Mouse (Mus musculus) myocyte (in vitro differentiated cells): Measurements from ENCODE around the gene Trim39. TPM values are rescaled to one million over a fixed set of nuclear protein-coding genes. Genes with fewer than 3 reads are reported as not detected.
A peak's percentile ranks its signal among the peaks of the same experiment; 100 is the strongest.

Source experiments
- H3K27me3 ChIP-seq: one replicate; pipeline ENCODE4 v1.6.1; 2011; ENCODE audit not compliant: control insufficient read depth, insufficient read depth, insufficient read length
- H3K36me3 ChIP-seq: one replicate; pipeline ENCODE4 v1.6.1; 2011; ENCODE audit not compliant: control insufficient read depth, insufficient read depth
- H3K4me2 ChIP-seq: one replicate; pipeline ENCODE4 v1.6.1; 2011; ENCODE audit warnings: low read depth, control low read depth
- H3K4me3 ChIP-seq: one replicate; pipeline ENCODE4 v1.5.1; 2011; ENCODE audit warnings: mild to moderate bottlenecking, control low read depth, moderate library complexity
- H3K79me2 ChIP-seq: one replicate; pipeline ENCODE4 v1.6.1; 2011; ENCODE audit not compliant: control insufficient read depth, insufficient read depth
- H3ac ChIP-seq: one replicate; pipeline ENCODE4 v1.6.1; 2011; ENCODE audit not compliant: control insufficient read depth, insufficient read length
- CEBPB ChIP-seq: IDR thresholded peaks from 2 replicates; pipeline ENCODE4 v1.6.1; 2011; ENCODE audit warnings: mild to moderate bottlenecking, moderate library complexity; ENCODE audit not compliant: poor library complexity, insufficient read depth, severe bottlenecking
- E2F4 ChIP-seq: IDR thresholded peaks from one replicate; pipeline ENCODE4 v1.6.1; 2011; ENCODE audit warnings: mild to moderate bottlenecking, control low read depth, moderate library complexity; ENCODE audit not compliant: insufficient read depth
- MAX ChIP-seq: IDR thresholded peaks from one replicate; pipeline ENCODE4 v1.6.1; 2011; ENCODE audit warnings: low read depth, mild to moderate bottlenecking, control low read depth
- MYOD1 ChIP-seq, 3 experiments: IDR thresholded peaks; one replicate each; pipeline ENCODE4 v1.6.1; 2011; ENCODE audit warnings: control low read depth in 2 of 3, low read depth in 2 of 3, mild to moderate bottlenecking in 2 of 3, moderate library complexity in 1 of 3; ENCODE audit not compliant: insufficient read length in 2 of 3, control insufficient read depth in 1 of 3
- MYOG ChIP-seq, 3 experiments: IDR thresholded peaks; one replicate each; pipeline ENCODE4 v1.6.1; 2011; ENCODE audit warnings: control low read depth in 2 of 3, low read depth in 2 of 3, mild to moderate bottlenecking in 2 of 3; ENCODE audit not compliant: insufficient read length in 2 of 3, control insufficient read depth in 1 of 3, insufficient read depth in 1 of 3
- POLR2A ChIP-seq: IDR thresholded peaks from one replicate; pipeline ENCODE4 v1.6.1; 2011; ENCODE audit warnings: low read depth, mild to moderate bottlenecking, control low read depth, moderate library complexity; ENCODE audit not compliant: insufficient read length
- POLR2AphosphoS2 ChIP-seq: IDR thresholded peaks from one replicate; pipeline ENCODE4 v1.6.1; 2011; ENCODE audit warnings: low read depth, control low read depth; ENCODE audit not compliant: insufficient read length
- REST ChIP-seq: IDR thresholded peaks from one replicate; pipeline ENCODE4 v1.6.1; 2011; ENCODE audit warnings: mild to moderate bottlenecking, control low read depth, moderate library complexity; ENCODE audit not compliant: insufficient read depth, insufficient read length
- SRF ChIP-seq: IDR thresholded peaks from one replicate; pipeline ENCODE4 v1.6.1; 2011; ENCODE audit warnings: low read depth; ENCODE audit not compliant: control insufficient read depth, insufficient read length
- TCF12 ChIP-seq: IDR thresholded peaks from one replicate; pipeline ENCODE4 v1.6.1; 2011; ENCODE audit warnings: mild to moderate bottlenecking, control low read depth; ENCODE audit not compliant: poor library complexity, insufficient read depth, severe bottlenecking
- TCF3 ChIP-seq: IDR thresholded peaks from one replicate; pipeline ENCODE4 v1.6.1; 2011; ENCODE audit warnings: low read depth, control low read depth; ENCODE audit not compliant: insufficient read length
- USF1 ChIP-seq: IDR thresholded peaks from one replicate; pipeline ENCODE4 v1.6.1; 2011; ENCODE audit warnings: low read depth, mild to moderate bottlenecking, control low read depth, moderate library complexity
- polyA plus RNA-seq: library from polyadenylated mRNA; unstranded; fragments of >200 nt; fragmentation: generic; extraction: Trizol; gene quantifications from one replicate; pipeline ENCODE4 v1.2.1, GENCODE M21; 2012; ENCODE audit warnings: missing spikeins

Gene Trim39
- polyA plus RNA-seq, 1 experiment = 5.5 TPM

DNA sequence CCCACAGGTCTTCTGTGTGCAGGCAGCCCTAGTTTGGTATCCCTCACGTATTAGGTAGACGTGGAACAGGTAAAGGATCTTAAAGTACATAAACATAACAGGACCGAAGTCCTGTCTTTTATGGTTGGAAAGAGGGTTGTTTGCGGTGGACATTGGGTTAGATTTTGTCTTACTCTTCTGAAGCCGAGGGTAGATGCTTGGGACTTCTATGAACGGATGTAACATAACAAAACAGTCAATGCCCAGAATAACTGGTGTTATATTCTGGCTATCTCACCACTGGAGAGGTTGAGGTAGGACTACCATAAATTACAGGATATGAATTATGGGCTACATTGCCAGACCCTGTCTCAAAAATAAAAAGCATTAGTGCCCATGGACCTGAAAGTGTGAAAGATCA, 14.1 kb downstream of the Trim39 start, which contains the start of gene Rpp21:
Gene Rpp21 (minus strand): TSS at position 101 of the 400 bp plus-strand sequence.
- H3K4me2 ChIP-seq = peak within 1 kb of the TSS; percentile 69
- no peak for TF ChIP-seq MAX
- no peak for TF ChIP-seq E2F4
- TF ChIP-seq USF1 = no peak
- TF ChIP-seq MYOG (IDR thresholded peaks at IDR 0.05; ENCODE audit: control insufficient read depth in 1 of 3, insufficient read depth in 1 of 3, insufficient read length in 2 of 3, low read depth in 2 of 3) = no peak
- no peaks in the 10 kb centered on the region for H3K27me3 ChIP-seq
- H3ac ChIP-seq = peak within 1 kb of the TSS; percentile 25
- H3K4me3 ChIP-seq = peak within 1 kb of the TSS; percentile 46
- no peaks in the 10 kb centered on the region for H3K79me2 ChIP-seq
- no peaks in the 10 kb centered on the region for H3K36me3 ChIP-seq

DNA sequence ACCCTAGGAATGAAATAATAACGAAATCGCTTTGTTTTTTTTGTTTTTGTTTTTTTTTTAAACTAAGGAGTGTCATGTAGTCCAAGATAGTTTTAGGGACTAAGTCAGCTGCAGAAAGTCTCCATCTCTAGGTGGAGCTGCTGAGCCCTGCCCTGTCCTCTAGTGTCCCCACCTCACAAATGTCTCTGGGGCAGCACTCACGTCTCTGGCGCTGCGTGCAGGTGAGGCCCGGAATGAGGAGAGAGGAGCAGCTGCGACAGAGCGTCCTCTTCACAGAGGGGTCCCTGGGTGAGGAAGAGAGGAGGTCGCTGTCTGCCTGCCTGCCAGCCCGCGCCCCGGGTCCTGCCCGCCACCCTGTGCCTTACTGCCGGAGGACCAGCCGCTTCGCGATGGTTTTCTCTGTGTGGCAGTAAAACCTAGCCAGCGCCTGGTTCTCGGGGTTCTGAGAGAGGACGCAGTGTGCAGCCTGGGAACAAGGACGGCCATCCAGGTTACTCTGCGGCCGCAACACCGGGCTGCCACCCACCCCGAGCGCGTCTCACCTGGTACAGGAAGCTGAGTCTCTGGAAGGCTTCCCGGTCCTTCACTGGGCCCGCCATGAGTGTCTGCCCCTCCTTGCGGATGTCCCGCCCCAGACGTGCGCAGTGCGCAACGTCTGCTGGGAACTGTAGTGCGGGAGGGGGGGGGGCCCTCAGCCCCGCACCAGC, 14.7 kb downstream of the Trim39 start:
- Histone ChIP-seq H3K4me2 (peak overlapping the region; percentile 69), H3K4me3 (peak overlapping the region; percentile 46), H3K36me3 (no peaks in the 10 kb centered on the region), H3ac (peak overlapping the region; percentile 25), H3K79me2 (no peaks in the 10 kb centered on the region), H3K27me3 (no peaks in the 10 kb centered on the region)
- TF ChIP-seq E2F4 (no peak), REST (no peak), USF1 (no peak), POLR2A (peak; percentile 57), MAX (no peak), POLR2AphosphoS2 (peak; percentile 86), SRF (no peak), TCF12 (no peak), CEBPB (no peak), TCF3 (no peak), MYOG (IDR thresholded peaks at IDR 0.05; ENCODE audit: control insufficient read depth in 1 of 3, insufficient read depth in 1 of 3, insufficient read length in 2 of 3, low read depth in 2 of 3) (no peak), MYOD1 (IDR thresholded peaks at IDR 0.05; ENCODE audit: control insufficient read depth in 1 of 3, insufficient read length in 2 of 3, low read depth in 2 of 3) (no peak)

GRCm38 (mm10) chr17:36253087-36253600, 18.9 kb downstream of the Trim39 start:
- Histone ChIP-seq H3K36me3 (no peaks in the 10 kb centered on the region), H3K79me2 (no peaks in the 10 kb centered on the region), H3K4me2 (no peak overlapping the region), H3ac (no peak overlapping the region), H3K4me3 (no peak overlapping the region), H3K27me3 (peaks cover 5% of the 10 kb centered on the region)
- TF ChIP-seq POLR2A = no peak
- TF ChIP-seq POLR2AphosphoS2 = no peak
- no peak for TF ChIP-seq TCF12
- no peak for TF ChIP-seq SRF
- TF ChIP-seq MYOD1 (IDR thresholded peaks at IDR 0.05; ENCODE audit: control insufficient read depth in 1 of 3, insufficient read length in 2 of 3, low read depth in 2 of 3) = no peak
- no peak for TF ChIP-seq TCF3
- TF ChIP-seq REST = no peak
- no peak for TF ChIP-seq MAX

GRCm38 (mm10) chr17:36252250-36252876, 19.7 kb downstream of the Trim39 start:
- TF ChIP-seq REST (no peak), POLR2AphosphoS2 (no peak), MYOD1 (IDR thresholded peaks at IDR 0.05; ENCODE audit: control insufficient read depth in 1 of 3, insufficient read length in 2 of 3, low read depth in 2 of 3) (peak in 2 of 3 experiments; percentile 73 to 81), E2F4 (no peak), TCF12 (peak; percentile 51), USF1 (peak; percentile 62), POLR2A (no peak), MAX (no peak), SRF (no peak), MYOG (IDR thresholded peaks at IDR 0.05; ENCODE audit: control insufficient read depth in 1 of 3, insufficient read depth in 1 of 3, insufficient read length in 2 of 3, low read depth in 2 of 3) (peak; percentile 80 to 92 (median 84)), CEBPB (no peak), TCF3 (peak; percentile 5)
- peaks cover 5% of the 10 kb centered on the region for H3K27me3 ChIP-seq
- no peak overlapping the region for H3ac ChIP-seq
- no peaks in the 10 kb centered on the region for H3K36me3 ChIP-seq
- H3K4me2 ChIP-seq = peak overlapping the region; percentile 80
- peak overlapping the region; percentile 12 for H3K4me3 ChIP-seq
- H3K79me2 ChIP-seq = no peaks in the 10 kb centered on the region
